Mouse (Mus musculus): Measurements from ENCODE around the gene Imp4.

DNA sequence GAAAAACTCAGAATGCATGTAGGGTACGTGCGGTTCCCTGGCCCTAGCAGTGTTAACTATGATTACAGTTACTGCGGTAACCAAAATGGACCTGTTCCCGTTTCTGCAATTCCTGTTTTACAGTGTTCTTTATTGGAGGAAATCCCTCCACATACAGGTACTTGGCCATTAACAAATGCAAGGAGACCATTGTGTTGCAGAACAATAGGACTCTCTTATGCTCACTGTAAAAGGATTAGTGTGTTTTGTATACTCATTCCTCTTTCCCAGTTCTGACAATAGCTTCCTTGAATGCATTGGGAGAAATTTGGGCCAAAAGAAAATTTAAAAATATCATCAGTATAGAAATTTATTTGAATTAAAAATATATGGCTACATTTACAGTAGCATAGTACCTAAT lies 28.8 kb downstream of the Imp4 start:
- no peak for TF ChIP-seq CTCF (IDR thresholded peaks at IDR 0.05; ENCODE audit: control insufficient read depth, insufficient read depth, insufficient read length)
- no peak for TF ChIP-seq MAX (IDR thresholded peaks at IDR 0.05)
- TF ChIP-seq USF1 (IDR thresholded peaks at IDR 0.05; ENCODE audit: low read depth), result no peak

Measured in C2C12 (cell line).